Mouse (Mus musculus) embryonic facial prominence, embryonic 12.5 days (tissue): ENCODE data around the gene Cenpe. TPM values are rescaled to one million over a fixed set of nuclear protein-coding genes. Genes with fewer than 3 reads are reported as not detected.
"Not testable (repeated sequence)": the region's sequence is repeated elsewhere in the genome, so short reads cannot be mapped to it uniquely, and the experiment has no call there.

Source experiments
- ATAC-seq: fragments of 200-750 bp; cut with Nextera tagmentation; 2 replicates; pipeline ENCODE4 v1.8.0; 2017; ENCODE audit not compliant: insufficient number of reproducible peaks, insufficient read depth, low FRiP score, low TSS enrichment
- H3K27ac ChIP-seq: fragments of 300-500 bp; sonication (generic); 2 replicates; pipeline ENCODE4 v1.5.1; 2016; ENCODE audit warnings: mild to moderate bottlenecking
- H3K27me3 ChIP-seq: fragments of 300-500 bp; sonication (generic); 2 replicates; pipeline ENCODE4 v1.6.1; 2016; ENCODE audit warnings: mild to moderate bottlenecking, moderate library complexity
- H3K36me3 ChIP-seq: fragments of 300-500 bp; sonication (generic); 2 replicates; pipeline ENCODE4 v1.6.1; 2016; ENCODE audit warnings: mild to moderate bottlenecking
- H3K4me1 ChIP-seq: fragments of 300-500 bp; sonication (generic); 2 replicates; pipeline ENCODE4 v1.6.1; 2016
- H3K4me2 ChIP-seq: fragments of 300-500 bp; sonication (generic); replicated peaks from 2 replicates; pipeline ENCODE4 v1.6.1; 2016; ENCODE audit warnings: mild to moderate bottlenecking, moderate library complexity
- H3K4me3 ChIP-seq: fragments of 300-500 bp; sonication (generic); 2 replicates; pipeline ENCODE4 v1.5.1; 2016; ENCODE audit warnings: mild to moderate bottlenecking
- H3K9ac ChIP-seq: fragments of 300-500 bp; sonication (generic); 2 replicates; pipeline ENCODE4 v1.6.1; 2016; ENCODE audit warnings: mild to moderate bottlenecking, moderate library complexity
- H3K9me3 ChIP-seq: fragments of 300-500 bp; sonication (generic); 2 replicates; pipeline ENCODE4 v1.6.1; 2016; ENCODE audit warnings: mild to moderate bottlenecking, moderate library complexity
- WGBS: fragments of 180-500 bp; shearing (Covaris S2); methylation state at CpG from one replicate; pipeline ENCODE4 v1.1.7; 2016; 5-methylcytosine and 5-hydroxymethylcytosine counted together
- polyA plus RNA-seq: library from polyadenylated mRNA; unstranded; fragments of >200 nt; fragmentation: Nextera tagmentation; extraction: Ambion mirVana; gene quantifications from 2 replicates; pipeline ENCODE4 v1.2.1, GENCODE M21; 2016

Cenpe gene
- polyA plus RNA-seq: 32.5 and 36.7 TPM in 2 replicates

DNA sequence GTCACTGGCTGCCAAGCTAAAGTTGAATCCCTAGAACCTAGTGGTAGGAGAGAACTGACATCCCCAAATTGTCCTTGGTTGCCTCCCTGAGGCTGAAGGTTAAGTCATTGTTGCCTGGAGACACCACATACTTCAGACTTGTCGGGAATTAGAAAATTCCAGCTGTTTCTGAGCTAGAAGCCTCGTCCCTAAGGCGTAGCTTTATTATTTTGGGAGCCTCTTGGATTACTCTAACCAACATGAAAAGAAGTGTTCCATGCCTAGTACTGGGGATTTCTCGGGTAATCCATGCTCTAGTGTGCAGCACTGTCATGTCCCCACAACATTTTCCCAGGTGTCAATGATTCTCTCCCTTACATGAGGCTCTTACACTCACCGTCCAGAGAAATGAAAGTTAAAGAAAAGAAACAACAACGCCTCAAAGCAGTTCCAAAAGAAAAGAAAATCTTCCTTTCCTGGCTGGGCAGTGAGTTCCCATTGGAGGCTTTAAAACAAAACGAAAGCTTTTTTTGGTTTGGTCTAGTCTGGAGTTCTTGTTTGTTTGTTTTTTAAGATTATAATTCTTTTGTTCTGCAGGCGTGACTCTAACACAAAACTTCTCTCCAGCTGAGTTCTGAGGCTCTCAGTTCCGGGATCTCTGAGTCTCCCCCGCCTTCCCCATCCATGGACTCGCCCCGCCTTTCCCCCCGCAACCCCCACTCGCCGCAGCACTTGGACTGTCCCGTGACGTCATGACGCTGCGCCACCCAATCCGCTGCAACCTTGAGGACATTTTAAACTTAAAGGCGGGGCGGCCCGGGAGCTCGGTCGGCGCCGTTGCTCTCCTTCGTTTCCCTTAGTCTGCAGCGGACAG, at the start of gene Cenpe:
Gene Cenpe (plus strand): TSS at position 733 of the 853 bp plus-strand sequence.
- H3K4me2 ChIP-seq: peak within 1 kb of the TSS; percentile 66
- H3K4me1 ChIP-seq: peaks cover 12% of the 10 kb centered on the region
- H3K4me3 ChIP-seq: peak within 1 kb of the TSS; percentile 97
- H3K27me3 ChIP-seq: no peaks in the 10 kb centered on the region
- WGBS: 3% methylated on average over 29 of the region's 29 CpGs
- peak within 1 kb of the TSS; percentile 64 for H3K27ac ChIP-seq
- H3K9me3 ChIP-seq: no peaks in the 10 kb centered on the region
- peaks cover 12% of the 10 kb centered on the region for H3K36me3 ChIP-seq
- peak; percentile 75 for ATAC-seq
- H3K9ac ChIP-seq: peak within 1 kb of the TSS; percentile 82

DNA sequence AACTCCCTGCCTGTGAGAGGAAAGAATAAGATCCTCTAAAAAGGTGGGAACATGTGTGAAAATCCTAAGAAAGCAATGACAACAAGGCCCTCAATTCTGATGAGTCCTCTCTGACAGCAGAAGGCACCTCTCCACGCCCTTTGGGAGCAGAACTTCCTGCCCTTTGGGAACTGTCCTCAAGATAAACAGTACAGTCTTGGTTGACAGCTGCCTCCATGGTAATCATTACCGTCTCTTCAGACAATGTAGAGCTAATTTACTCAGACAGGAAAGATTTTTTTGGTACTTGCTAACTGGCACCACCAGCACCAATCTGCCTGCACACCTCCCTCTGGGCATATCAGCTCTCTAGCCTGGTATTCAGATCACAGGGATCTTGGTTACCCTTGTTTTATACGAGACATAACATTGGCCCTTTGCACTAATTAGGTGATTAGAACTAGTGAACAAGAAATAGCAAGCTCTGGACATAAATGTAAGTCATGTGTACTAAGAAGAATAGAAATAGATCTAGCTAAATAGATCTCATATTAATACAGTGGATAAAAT, 40.4 kb upstream of the Cenpe start:
- no peaks in the 10 kb centered on the region for H3K9me3 ChIP-seq
- H3K4me1 ChIP-seq: no peaks in the 10 kb centered on the region
- 24% methylated on average over 3 of the region's 3 CpGs for WGBS
- no peak for ATAC-seq
- H3K36me3 ChIP-seq: no peaks in the 10 kb centered on the region
- no peak overlapping the region for H3K27ac ChIP-seq
- H3K9ac ChIP-seq: no peak overlapping the region
- H3K4me2 ChIP-seq: no peak overlapping the region
- H3K4me3 ChIP-seq: no peak overlapping the region
- H3K27me3 ChIP-seq: no peaks in the 10 kb centered on the region

DNA sequence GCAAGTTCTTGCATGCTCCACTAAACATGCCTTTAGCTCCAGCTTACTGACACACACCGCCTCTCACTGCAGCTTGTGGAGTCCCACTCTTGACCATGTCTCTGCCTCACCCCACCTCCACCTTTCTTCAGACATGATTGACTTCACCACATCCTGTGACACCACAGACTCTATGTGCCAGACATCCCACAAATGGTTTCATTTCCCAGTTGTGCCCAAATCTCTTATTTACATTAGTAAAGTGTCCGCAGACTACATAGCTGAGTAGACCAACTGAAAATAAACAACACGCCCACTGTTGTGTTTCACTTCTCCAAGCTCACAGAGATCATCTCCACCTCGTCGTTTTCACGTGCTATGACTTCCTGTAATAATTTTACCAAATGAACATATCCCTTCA, 20.5 kb upstream of the Cenpe start:
- no peaks in the 10 kb centered on the region for H3K9me3 ChIP-seq

DNA sequence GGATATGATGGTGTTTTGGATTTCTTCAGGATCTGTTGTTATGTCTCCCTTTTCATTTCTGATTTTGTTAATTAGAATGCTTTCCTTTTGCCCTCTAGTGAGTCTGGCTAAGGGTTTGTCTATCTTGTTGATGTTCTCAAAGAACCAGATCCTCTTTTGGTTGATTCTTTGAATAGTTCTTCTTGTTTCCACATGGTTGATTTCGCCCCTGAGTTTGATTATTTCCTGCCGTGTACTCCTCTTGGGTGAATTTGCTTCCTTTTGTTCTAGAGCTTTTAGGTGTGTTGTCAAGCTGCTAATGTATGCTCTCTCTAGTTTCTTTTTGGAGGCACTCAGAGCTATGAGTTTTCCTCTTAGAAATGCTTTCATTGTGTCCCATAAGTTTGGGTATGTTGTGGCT, 14.3 kb upstream of the Cenpe start:
- H3K4me2 ChIP-seq, H3K9me3 ChIP-seq, H3K27me3 ChIP-seq, H3K4me1 ChIP-seq, H3K9ac ChIP-seq, H3K36me3 ChIP-seq, ATAC-seq, H3K4me3 ChIP-seq, H3K27ac ChIP-seq: not testable (repeated sequence)
- WGBS: 80% methylated on average over 2 of the region's 2 CpGs

More for the DNA sequence above, 20.5 kb upstream of the Cenpe start:
- no peaks in the 10 kb centered on the region for H3K27me3 ChIP-seq
- no peak overlapping the region for H3K9ac ChIP-seq
- no peak overlapping the region for H3K4me2 ChIP-seq
- H3K36me3 ChIP-seq: no peaks in the 10 kb centered on the region
- no peak overlapping the region for H3K4me3 ChIP-seq
- H3K4me1 ChIP-seq: no peaks in the 10 kb centered on the region
- no peak overlapping the region for H3K27ac ChIP-seq
- ATAC-seq: no peak
- WGBS: 83% methylated on average over 6 of the region's 6 CpGs

DNA sequence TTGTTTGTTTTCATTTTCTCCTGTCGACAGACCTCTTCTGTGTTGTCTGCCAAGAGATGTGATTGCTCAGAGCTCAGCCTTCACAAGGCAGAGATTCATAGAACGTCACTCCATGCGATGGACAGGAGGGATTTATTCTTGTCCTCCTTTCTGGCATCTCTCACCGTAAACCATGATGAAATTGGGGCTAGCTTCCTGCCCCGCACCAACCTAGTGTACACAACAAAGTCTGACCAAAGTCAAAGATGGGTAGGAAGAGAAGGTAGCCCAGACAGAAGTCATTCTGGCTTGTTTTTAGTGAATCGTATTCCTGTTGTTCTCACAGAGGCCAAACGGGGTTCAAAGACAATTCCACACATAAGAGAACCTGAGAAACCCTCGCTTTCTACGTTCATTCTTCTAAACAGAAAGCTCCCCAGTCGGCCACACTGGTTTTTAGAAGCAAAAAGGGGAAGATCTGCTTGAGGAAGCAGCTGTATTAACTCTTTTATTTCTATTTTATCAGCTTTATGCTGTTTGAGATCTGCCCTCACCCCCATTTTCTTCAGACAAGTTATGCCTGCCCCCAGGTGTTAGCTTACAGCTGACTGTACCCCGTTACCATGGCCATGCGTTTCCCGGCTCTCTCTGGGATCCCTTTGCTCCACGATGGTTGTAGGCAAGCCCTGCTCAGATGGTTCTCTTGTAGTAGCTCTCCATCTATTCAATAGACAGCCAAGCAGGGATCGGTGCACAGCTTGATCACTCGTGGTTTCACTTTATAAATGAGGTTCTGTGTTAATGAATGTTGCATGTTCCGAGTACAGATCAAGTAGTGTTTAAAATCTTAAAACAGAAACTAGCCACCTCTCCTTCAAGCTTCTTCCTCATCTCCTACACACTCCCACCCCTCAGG, 11.7 kb upstream of the Cenpe start:
- no peaks in the 10 kb centered on the region for H3K27me3 ChIP-seq
- ATAC-seq: no peak
- H3K4me3 ChIP-seq: no peak overlapping the region
- WGBS: 86% methylated on average over 17 of the region's 17 CpGs
- no peak overlapping the region for H3K27ac ChIP-seq
- H3K36me3 ChIP-seq: no peaks in the 10 kb centered on the region
- H3K9me3 ChIP-seq: no peaks in the 10 kb centered on the region
- H3K4me1 ChIP-seq: no peaks in the 10 kb centered on the region
- no peak overlapping the region for H3K9ac ChIP-seq
- no peak overlapping the region for H3K4me2 ChIP-seq

DNA sequence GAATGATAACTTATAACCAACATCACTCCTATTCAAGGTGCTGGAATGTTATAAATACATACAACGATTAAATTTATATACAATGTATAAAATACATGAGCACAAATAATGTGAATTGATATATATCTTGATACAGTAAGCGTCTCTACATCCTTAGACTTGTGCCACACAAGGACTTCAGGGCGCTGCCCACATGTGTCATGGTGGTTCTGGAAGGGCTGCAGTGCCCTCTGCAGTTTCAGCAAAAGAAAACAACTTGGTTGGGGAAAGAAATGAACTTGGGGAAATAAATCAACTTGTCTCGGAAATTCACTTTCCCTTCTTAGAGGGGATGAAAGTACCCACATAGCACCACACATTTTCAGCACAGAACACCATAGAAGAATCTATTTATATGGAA, 5.7 kb upstream of the Cenpe start:
- no peaks in the 10 kb centered on the region for H3K4me1 ChIP-seq
- H3K36me3 ChIP-seq: no peaks in the 10 kb centered on the region
- 37% methylated on average over 4 of the region's 4 CpGs for WGBS
- no peak overlapping the region for H3K27ac ChIP-seq
- H3K9ac ChIP-seq: no peak overlapping the region
- no peak overlapping the region for H3K4me2 ChIP-seq
- no peak for ATAC-seq
- no peak overlapping the region for H3K4me3 ChIP-seq
- H3K27me3 ChIP-seq: no peaks in the 10 kb centered on the region
- no peaks in the 10 kb centered on the region for H3K9me3 ChIP-seq

DNA sequence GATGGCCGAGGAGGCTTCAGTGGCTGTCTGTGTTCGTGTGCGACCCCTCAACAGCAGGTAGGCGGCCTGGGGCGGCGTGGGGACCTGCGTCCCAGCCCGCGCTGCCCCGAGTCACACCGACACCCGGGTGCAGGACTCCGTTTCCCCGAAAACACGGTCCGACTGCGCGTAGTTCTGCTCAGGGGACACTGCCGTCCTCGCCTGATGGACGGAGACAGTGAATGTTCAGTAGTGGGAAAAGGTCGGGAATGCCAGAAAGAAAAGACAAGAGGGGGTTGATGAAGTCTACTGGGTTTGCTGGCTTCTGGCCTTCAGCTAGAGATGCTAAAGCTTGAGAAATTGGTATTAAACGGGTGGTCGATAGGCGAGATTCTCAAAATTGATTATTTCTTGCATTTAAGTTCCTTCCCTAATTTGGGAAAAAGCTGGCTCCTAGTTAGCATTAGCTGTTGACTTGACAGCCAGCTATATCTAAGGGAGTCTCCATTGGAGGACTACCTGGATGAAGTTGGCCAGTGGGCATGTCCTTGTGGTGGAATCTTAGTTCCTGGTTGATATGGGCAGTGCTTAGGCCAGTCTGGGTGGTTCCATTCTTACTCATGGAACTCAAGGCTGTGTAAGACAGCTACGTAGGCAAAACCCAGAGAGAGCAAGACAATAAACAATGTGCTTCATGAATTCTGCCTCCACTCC, 467 bp downstream of the Cenpe start:
- peak; percentile 61 for ATAC-seq
- no peaks in the 10 kb centered on the region for H3K27me3 ChIP-seq
- peaks cover 17% of the 10 kb centered on the region for H3K36me3 ChIP-seq
- peak overlapping the region; percentile 97 for H3K4me3 ChIP-seq
- H3K27ac ChIP-seq: no peak overlapping the region; the same call in 1 of the 2 replicates
- H3K4me2 ChIP-seq: peak overlapping the region; percentile 66
- WGBS: under 1% methylated on average over 26 of the region's 26 CpGs
- peaks cover 12% of the 10 kb centered on the region for H3K4me1 ChIP-seq
- H3K9me3 ChIP-seq: no peaks in the 10 kb centered on the region
- peak overlapping the region; percentile 82 for H3K9ac ChIP-seq

DNA sequence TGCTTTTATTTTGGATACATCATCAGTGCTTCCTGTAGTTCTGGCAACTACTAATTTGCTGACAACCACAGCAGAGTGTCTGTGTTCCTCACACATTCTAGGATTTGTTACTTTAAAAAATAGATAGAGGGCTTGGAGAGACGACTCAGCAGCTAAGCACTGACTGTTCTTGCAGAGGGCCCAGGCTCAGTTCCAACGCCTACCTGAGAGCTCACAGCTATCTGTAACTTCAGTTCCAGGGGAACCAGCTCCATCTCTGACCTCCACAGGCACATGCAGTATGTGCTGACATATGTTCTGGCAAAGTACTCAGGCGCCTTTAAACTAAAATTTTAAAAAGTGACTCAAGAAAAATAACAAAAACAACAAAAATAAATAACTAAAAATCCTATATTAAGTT, 19.7 kb downstream of the Cenpe start:
- Histone ChIP-seq H3K4me1 (no peaks in the 10 kb centered on the region), H3K27ac (no peak overlapping the region), H3K27me3 (no peaks in the 10 kb centered on the region), H3K4me2 (no peak overlapping the region), H3K9ac (no peak overlapping the region), H3K36me3 (peaks cover 57% of the 10 kb centered on the region), H3K4me3 (no peak overlapping the region), H3K9me3 (no peaks in the 10 kb centered on the region)
- ATAC-seq: no peak
- 81% methylated on average over 3 of the region's 3 CpGs for WGBS

DNA sequence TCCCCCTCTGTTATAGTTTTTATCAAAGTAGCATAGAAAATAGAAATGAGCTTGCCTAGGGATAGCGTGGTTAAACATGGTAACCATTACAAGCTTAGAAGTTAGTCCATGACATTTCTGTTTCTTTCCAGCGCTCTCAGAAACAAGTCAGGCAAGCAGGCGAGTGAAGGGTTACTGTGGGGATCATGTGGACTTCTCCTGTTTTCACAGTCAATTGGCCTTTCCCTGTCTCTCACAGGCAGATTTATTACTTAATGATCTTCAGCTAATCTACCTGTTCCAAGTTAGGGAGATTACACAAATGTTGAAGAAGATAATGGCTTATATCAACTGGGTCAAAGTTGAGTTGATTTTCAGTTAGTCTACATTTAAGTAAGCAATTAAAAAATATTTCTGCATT, 20.1 kb downstream of the Cenpe start:
- H3K4me2 ChIP-seq: no peak overlapping the region
- H3K4me3 ChIP-seq: no peak overlapping the region
- H3K4me1 ChIP-seq: no peaks in the 10 kb centered on the region
- H3K9ac ChIP-seq: no peak overlapping the region
- H3K36me3 ChIP-seq: peaks cover 61% of the 10 kb centered on the region
- H3K27ac ChIP-seq: no peak overlapping the region
- WGBS: 96% methylated on average over 3 of the region's 3 CpGs
- no peak for ATAC-seq
- H3K9me3 ChIP-seq: no peaks in the 10 kb centered on the region
- no peaks in the 10 kb centered on the region for H3K27me3 ChIP-seq

DNA sequence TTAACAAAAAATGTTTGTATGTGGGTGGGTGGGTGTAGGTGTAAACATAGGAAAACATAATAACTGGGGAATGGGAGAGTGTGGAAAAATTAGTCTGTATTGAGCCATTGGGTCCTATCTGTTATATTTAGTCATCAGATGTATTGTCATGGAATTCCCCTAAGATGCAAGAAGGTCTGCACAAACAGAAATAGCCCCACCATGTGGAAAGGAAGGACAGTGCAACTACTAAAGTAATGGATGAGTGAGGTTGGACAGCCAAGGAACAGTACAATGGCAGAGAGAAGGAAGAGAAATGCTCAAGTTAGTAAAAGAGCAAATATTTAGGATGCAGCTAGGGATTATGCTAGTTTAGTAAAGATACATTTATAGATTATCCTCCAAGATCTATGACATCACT, 33.4 kb downstream of the Cenpe start:
- Histone ChIP-seq H3K4me3 (no peak overlapping the region), H3K27ac (no peak overlapping the region), H3K9me3 (no peaks in the 10 kb centered on the region), H3K9ac (no peak overlapping the region), H3K36me3 (peaks cover 78% of the 10 kb centered on the region), H3K4me1 (no peaks in the 10 kb centered on the region), H3K4me2 (no peak overlapping the region), H3K27me3 (no peaks in the 10 kb centered on the region)
- no peak for ATAC-seq

DNA sequence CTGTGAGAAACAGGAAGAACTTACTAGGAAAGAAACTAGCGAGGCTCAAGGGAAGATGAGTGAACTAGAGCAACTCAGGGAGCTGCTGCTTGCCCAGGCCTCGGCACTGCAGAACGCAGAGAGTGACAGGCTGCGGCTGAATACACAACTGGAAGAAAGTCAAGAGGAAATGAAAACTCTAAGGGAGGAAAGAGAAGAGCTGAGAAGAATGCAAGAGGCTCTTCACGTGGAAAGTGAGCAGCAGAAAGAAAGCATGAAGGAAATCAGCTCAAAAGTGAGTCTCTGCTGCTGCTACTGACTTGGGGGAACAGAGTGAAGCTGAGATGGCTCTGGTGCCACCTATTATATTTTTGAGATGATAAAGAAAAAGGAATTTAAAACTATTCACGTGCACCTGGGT, 34.5 kb downstream of the Cenpe start:
- no peak for ATAC-seq
- Histone ChIP-seq H3K4me1 (no peaks in the 10 kb centered on the region), H3K4me3 (no peak overlapping the region), H3K27me3 (no peaks in the 10 kb centered on the region), H3K4me2 (no peak overlapping the region), H3K27ac (no peak overlapping the region), H3K9ac (no peak overlapping the region), H3K9me3 (no peaks in the 10 kb centered on the region), H3K36me3 (peaks cover 74% of the 10 kb centered on the region)
- 92% methylated on average over 6 of the region's 6 CpGs for WGBS
